Mouse (Mus musculus) large intestine, adult 2 months (tissue): ENCODE data around the gene Syne3. TPM values are rescaled to one million over a fixed set of nuclear protein-coding genes. Genes with fewer than 3 reads are reported as not detected.

ENCODE experiments used
- polyA plus RNA-seq: library from polyadenylated mRNA; depleted of rRNA; stranded (reverse); fragments of >200 nt; gene quantifications from 2 replicates; pipeline ENCODE4 v1.2.3, GENCODE M21; 2012; rRNA removed

The Syne3 gene
- polyA plus RNA-seq, 1 experiment, result 0.73 TPM

Other genes with a start within 250 kb of the Syne3 start
- 4.7 and 5.9 TPM in 2 replicates for gene Clmn, start 144.7 kb downstream of the Syne3 start, polyA plus RNA-seq
- gene Glrx5, start 22.9 kb upstream of the Syne3 start, polyA plus RNA-seq, result 61.0 and 62.2 TPM in 2 replicates
- gene Tcl1b2, start 136.2 kb upstream of the Syne3 start, polyA plus RNA-seq, result not detected in 2 replicates
- not detected in 2 replicates for gene Tcl1b1, start 149.9 kb upstream of the Syne3 start, polyA plus RNA-seq
- gene Tcl1b5, start 166.5 kb upstream of the Syne3 start, polyA plus RNA-seq, result not detected in 2 replicates
- gene Tcl1b3, start 181.2 kb upstream of the Syne3 start, polyA plus RNA-seq, result not detected in 2 replicates
- gene Tcl1b4, start 192.1 kb upstream of the Syne3 start, polyA plus RNA-seq, result not detected in 2 replicates
- gene Tcl1, start 213.0 kb upstream of the Syne3 start, polyA plus RNA-seq, result not detected in 2 replicates